In the genomic region with DNA sequence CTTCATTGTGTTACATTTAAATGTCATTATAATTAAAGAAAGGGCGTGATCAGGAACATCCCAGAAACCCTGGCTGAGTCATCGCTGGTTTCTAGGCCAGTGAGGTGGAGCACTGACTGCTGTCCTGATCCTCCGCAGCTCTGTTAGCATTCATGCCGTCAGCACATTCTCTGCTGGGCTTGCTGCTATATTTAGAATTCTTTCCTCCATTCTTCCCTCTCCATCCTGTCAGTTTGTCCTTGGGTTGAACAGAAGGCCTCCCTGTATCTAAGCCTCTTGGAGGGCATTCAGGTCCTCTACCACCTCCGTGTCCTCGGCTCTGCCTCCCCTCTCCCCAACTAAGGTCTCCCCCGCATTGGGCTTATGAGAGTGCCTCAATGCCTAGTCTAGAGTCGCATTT, we compare ENCODE assay signal across 9 mouse cellular contexts. TPM values are rescaled to one million over a fixed set of nuclear protein-coding genes. Genes with fewer than 3 reads are reported as not detected.
DNase-seq lines count a peak whose midpoint lies in the region; ATAC-seq lines count a peak whose summit lies in the region.
"Had no signal": no experiment of that assay in that cellular context is flagged by ENCODE, and none has a peak within 500 bp of the region (broad histone marks: within the 10 kb centered on the region; RNA-seq: fewer than 3 reads in every experiment).

No protein-coding gene starts in this region.

- H3K27ac ChIP-seq in liver, embryonic 11.5 days (ENCODE audit: low read depth, low read length), result 0 out of 2 replicates have a peak overlapping the region, but pooled peaks have one; percentile 2
- H3K27ac ChIP-seq in liver, embryonic 15.5 days (replicated peaks), result peak overlapping the region; percentile 21; the same call in 1 of the 2 replicates
- H3K27ac ChIP-seq: hindbrain, embryonic 13.5 days; neural tube, embryonic 12.5 days had no signal

- 60% methylated on average over 8 of the region's 8 CpGs for WGBS in liver, embryonic 11.5 days
- 65% methylated on average over 8 of the region's 8 CpGs for WGBS in liver, embryonic 15.5 days (ENCODE audit: insufficient replicate concordance)

- no peak for DNase-seq in liver, embryonic 11.5 days (ENCODE audit: low spot score)
- no peak for DNase-seq in liver
- DNase-seq in adrenal gland, postnatal 25 days, result peak; percentile 58
- peak; percentile 64 to 81 for DNase-seq in heart, adult 18-20 months
- DNase-seq in cerebellum, adult 11 months, result no peak
- DNase-seq in neural tube, embryonic 10.5 days (ENCODE audit: extremely low spot score, low spot score), result no peak

- no peaks in the 10 kb centered on the region for H3K9me3 ChIP-seq in liver, embryonic 11.5 days (ENCODE audit: control insufficient read depth, low read length)
- H3K9me3 ChIP-seq in liver, embryonic 15.5 days (replicated peaks), result no peaks in the 10 kb centered on the region
- H3K9me3 ChIP-seq: hindbrain, embryonic 13.5 days; neural tube, embryonic 12.5 days had no signal

- H3K4me3 ChIP-seq in liver, embryonic 11.5 days (ENCODE audit: low read depth, low read length), result no peak overlapping the region
- no peak overlapping the region for H3K4me3 ChIP-seq in liver, embryonic 15.5 days (replicated peaks)
- H3K4me3 ChIP-seq: hindbrain, embryonic 13.5 days; neural tube, embryonic 12.5 days had no signal

- 0 out of 2 replicates have a peak overlapping the region, but pooled peaks have one; percentile 4 for H3K4me2 ChIP-seq in liver, embryonic 11.5 days
- no peak overlapping the region for H3K4me2 ChIP-seq in liver, embryonic 15.5 days
- H3K4me2 ChIP-seq: hindbrain, embryonic 13.5 days; neural tube, embryonic 12.5 days had no signal

- peaks cover 14% of the 10 kb centered on the region for H3K36me3 ChIP-seq in liver, embryonic 11.5 days (ENCODE audit: control insufficient read depth, insufficient read depth, low read length)
- peaks cover 54% of the 10 kb centered on the region for H3K36me3 ChIP-seq in liver, embryonic 15.5 days (replicated peaks)
- H3K36me3 ChIP-seq: hindbrain, embryonic 13.5 days had no signal

- no peak overlapping the region; the same call in 1 of the 2 replicates for H3K9ac ChIP-seq in liver, embryonic 11.5 days (ENCODE audit: low read depth, low read length)
- H3K9ac ChIP-seq in liver, embryonic 15.5 days, result no peak overlapping the region
- H3K9ac ChIP-seq: hindbrain, embryonic 13.5 days; neural tube, embryonic 12.5 days had no signal

- H3K4me1 ChIP-seq in liver, embryonic 11.5 days (replicated peaks; ENCODE audit: control insufficient read depth, insufficient read depth, low read length), result peaks cover 47% of the 10 kb centered on the region
- peaks cover 58% of the 10 kb centered on the region for H3K4me1 ChIP-seq in liver, embryonic 15.5 days (replicated peaks)
- H3K4me1 ChIP-seq: hindbrain, embryonic 13.5 days had no signal

- no peak for ATAC-seq in liver, embryonic 11.5 days (replicated peaks; ENCODE audit: low FRiP score)
- ATAC-seq in liver, embryonic 15.5 days (ENCODE audit: insufficient read depth), result no peak

- no peaks in the 10 kb centered on the region for H3K27me3 ChIP-seq in liver, embryonic 11.5 days (replicated peaks; ENCODE audit: control insufficient read depth, insufficient read depth, low read length)
- no peaks in the 10 kb centered on the region for H3K27me3 ChIP-seq in liver, embryonic 15.5 days
- H3K27me3 ChIP-seq: hindbrain, embryonic 13.5 days; neural tube, embryonic 12.5 days had no signal

RNA-seq across cellular contexts. Expression of gene Aunip, which starts 6.2 kb away (rescaled TPM):
- 15.9 and 18.5 TPM in 2 replicates for polyA plus RNA-seq in liver, embryonic 11.5 days (2014; fragmentation: Nextera tagmentation; extraction: Ambion mirVana)
- total RNA-seq in adrenal gland, postnatal 25 days (2021), result 3.4 and 4.4 TPM in 2 replicates
- total RNA-seq in heart, adult 18-20 months (2021), result under 1 TPM in 1 of 2 experiments, not detected in 1; 0.36 TPM
- 14.0 and 18.9 TPM in 2 replicates for polyA plus RNA-seq in liver, embryonic 15.5 days (2015; fragmentation: Nextera tagmentation; extraction: Ambion mirVana)

RNA-seq across cellular contexts. Expression of gene Mtfr1l, which starts 18.2 kb away (rescaled TPM):
- polyA plus RNA-seq in liver, embryonic 11.5 days (2014; fragmentation: Nextera tagmentation; extraction: Ambion mirVana), result 107 and 114 TPM in 2 replicates
- 118 and 130 TPM in 2 replicates for total RNA-seq in adrenal gland, postnatal 25 days (2021)
- total RNA-seq in heart, adult 18-20 months (2021), result 100 to 1,000 TPM; 184 to 217 TPM
- polyA plus RNA-seq in liver, embryonic 15.5 days (2015; fragmentation: Nextera tagmentation; extraction: Ambion mirVana), result 39.6 and 40.3 TPM in 2 replicates

RNA-seq across cellular contexts. Expression of gene Paqr7, which starts 20.5 kb away (rescaled TPM):
- 2.5 and 3.0 TPM in 2 replicates for polyA plus RNA-seq in liver, embryonic 11.5 days (2014; fragmentation: Nextera tagmentation; extraction: Ambion mirVana)
- total RNA-seq in adrenal gland, postnatal 25 days (2021), result 39.9 and 63.1 TPM in 2 replicates
- total RNA-seq in heart, adult 18-20 months (2021), result 10 to 100 TPM; 15.5 to 15.7 TPM
- polyA plus RNA-seq in liver, embryonic 15.5 days (2015; fragmentation: Nextera tagmentation; extraction: Ambion mirVana), result 7.8 and 8.4 TPM in 2 replicates

RNA-seq across cellular contexts. Expression of gene Selenon, which starts 35.0 kb away (rescaled TPM):
- 12.4 and 13.1 TPM in 2 replicates for polyA plus RNA-seq in liver, embryonic 11.5 days (2014; fragmentation: Nextera tagmentation; extraction: Ambion mirVana)
- 30.5 and 35.2 TPM in 2 replicates for total RNA-seq in adrenal gland, postnatal 25 days (2021)
- total RNA-seq in heart, adult 18-20 months (2021), result 10 to 100 TPM; 16.8 to 17.0 TPM
- 4.1 and 6.6 TPM in 2 replicates for polyA plus RNA-seq in liver, embryonic 15.5 days (2015; fragmentation: Nextera tagmentation; extraction: Ambion mirVana)

RNA-seq across cellular contexts. Expression of gene Stmn1, which starts 48.9 kb away (rescaled TPM):
- 896 and 908 TPM in 2 replicates for polyA plus RNA-seq in liver, embryonic 11.5 days (2014; fragmentation: Nextera tagmentation; extraction: Ambion mirVana)
- 75.6 and 87.4 TPM in 2 replicates for total RNA-seq in adrenal gland, postnatal 25 days (2021)
- total RNA-seq in heart, adult 18-20 months (2021), result 10 to 100 TPM; 21.3 to 24.5 TPM
- polyA plus RNA-seq in liver, embryonic 15.5 days (2015; fragmentation: Nextera tagmentation; extraction: Ambion mirVana), result 398 and 432 TPM in 2 replicates

Comparison
In these comparisons a context has a peak if more than half of its experiments do, and no peak if none do; other contexts are left out.
1. DNase-seq: peak in adrenal gland, postnatal 25 days (single experiment) and heart, adult 18-20 months (2 of 2); none in liver, embryonic 11.5 days (single experiment), liver (single experiment), cerebellum, adult 11 months (single experiment) and neural tube, embryonic 10.5 days (single experiment).